Mouse (Mus musculus): ENCODE results near the gene Actr8.

DNA sequence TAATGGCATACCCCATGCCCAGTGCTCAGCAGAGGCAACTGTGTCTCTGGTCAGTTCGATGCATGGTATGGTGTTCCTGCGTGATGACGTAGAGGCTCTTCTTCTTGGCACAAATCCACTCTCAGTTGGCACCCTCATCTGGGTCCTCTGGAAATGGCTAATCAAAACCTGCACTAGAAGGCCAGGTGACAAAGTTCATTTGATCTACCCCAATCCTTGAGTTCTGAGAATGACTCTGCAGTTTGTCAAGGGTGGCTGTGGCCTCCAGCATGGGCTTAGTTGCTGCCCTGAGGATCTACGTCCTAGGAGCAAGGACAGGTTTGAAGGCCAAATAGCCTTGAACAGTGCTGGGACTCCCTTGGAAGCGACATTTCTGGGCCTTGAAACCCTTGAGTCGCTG, 40.7 kb downstream of the Actr8 start:
- no peak for TF ChIP-seq MYOD1 (IDR thresholded peaks at IDR 0.05; ENCODE audit: control insufficient read depth, insufficient read length, low read depth)
- TF ChIP-seq CTCF (IDR thresholded peaks at IDR 0.05; ENCODE audit: control insufficient read depth, insufficient read depth, insufficient read length), result no peak
- TF ChIP-seq MAX (IDR thresholded peaks at IDR 0.05), result no peak
- TF ChIP-seq MYOG (IDR thresholded peaks at IDR 0.05; ENCODE audit: control insufficient read depth, extremely low read depth, insufficient read length), result no peak
- no peak for TF ChIP-seq FOSL1 (IDR thresholded peaks at IDR 0.05; ENCODE audit: insufficient read depth, low read length, poor library complexity, severe bottlenecking)
- no peak for TF ChIP-seq CEBPB (IDR thresholded peaks at IDR 0.05; ENCODE audit: low read depth)
- TF ChIP-seq USF1 (IDR thresholded peaks at IDR 0.05; ENCODE audit: low read depth), result no peak
